Mouse (Mus musculus) thymus, postnatal 10 days (tissue): Measurements from ENCODE around the gene Pfdn2.
A peak's percentile ranks its signal among the peaks of the same experiment; 100 is the strongest.
"Not testable (repeated sequence)": the region's sequence is repeated elsewhere in the genome, so short reads cannot be mapped to it uniquely, and the experiment has no call there.

Experiments used
- DNase-seq, 2 experiments: peaks; one replicate each; pipeline ENCODE4 v3.0.0; 2021; ENCODE audit warnings: low spot score in 2 of 2

Gene Pfdn2

GRCm38 (mm10) chr1:171345225-171346094 lies at the start of gene Pfdn2, which contains the start of gene Nit1:
Gene Pfdn2, plus strand, starts transcription at chr1:171345670.
Gene Nit1, minus strand, starts transcription at chr1:171345646.
- peak; percentile 84 to 87 for DNase-seq

GRCm38 (mm10) chr1:171298226-171298625 lies 47.2 kb upstream of the Pfdn2 start:
- DNase-seq = no peak

- not testable (repeated sequence) for DNase-seq
Observed at GRCm38 (mm10) chr1:171306157-171306556, 39.3 kb upstream of the Pfdn2 start.

- no peak for DNase-seq
Observed at GRCm38 (mm10) chr1:171309321-171309720, 36.1 kb upstream of the Pfdn2 start.

DNA sequence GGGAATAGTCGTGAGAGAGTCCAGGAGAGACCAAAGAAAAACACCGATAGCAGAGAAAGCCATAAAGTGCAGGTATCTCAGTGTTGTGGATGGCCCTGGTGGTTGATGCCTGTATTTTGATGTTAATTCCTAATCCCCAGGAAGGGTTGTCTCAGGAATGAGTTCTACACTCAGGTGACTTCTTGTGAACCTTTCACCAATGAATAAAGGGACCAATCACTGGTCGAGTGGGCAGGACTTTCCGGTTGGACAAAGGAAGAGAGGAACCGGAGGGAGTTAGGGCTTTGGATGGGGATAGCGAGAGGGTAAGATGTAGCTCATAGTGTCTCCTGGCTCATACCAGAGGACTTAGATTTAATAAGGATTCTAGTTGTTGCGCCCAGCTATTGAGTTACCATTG lies 25.7 kb upstream of the Pfdn2 start:
- no peak for DNase-seq

DNA sequence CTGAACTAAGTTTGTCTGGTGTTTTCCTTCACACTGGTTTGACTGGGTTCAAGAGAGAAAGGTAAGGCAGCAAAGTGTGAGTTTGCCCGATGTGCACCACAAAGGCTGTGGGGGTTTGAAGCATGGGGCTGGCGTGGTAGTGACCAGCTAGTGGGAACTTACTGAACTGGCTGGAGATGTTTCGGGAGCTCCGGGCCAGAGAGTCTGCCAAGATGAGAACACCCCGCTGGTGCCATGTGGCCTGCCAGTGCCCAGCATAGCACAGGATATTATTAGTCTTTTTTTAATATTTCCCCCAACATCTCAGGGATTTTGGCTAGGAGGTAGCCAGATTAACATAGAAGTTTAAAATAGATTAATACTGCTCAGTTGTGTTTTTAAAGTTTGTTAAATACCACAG lies 25.3 kb upstream of the Pfdn2 start:
- no peak for DNase-seq

- peak in 1 of 2 experiments; percentile 41 for DNase-seq
Observed at GRCm38 (mm10) chr1:171321415-171321814, 24.1 kb upstream of the Pfdn2 start.

DNA sequence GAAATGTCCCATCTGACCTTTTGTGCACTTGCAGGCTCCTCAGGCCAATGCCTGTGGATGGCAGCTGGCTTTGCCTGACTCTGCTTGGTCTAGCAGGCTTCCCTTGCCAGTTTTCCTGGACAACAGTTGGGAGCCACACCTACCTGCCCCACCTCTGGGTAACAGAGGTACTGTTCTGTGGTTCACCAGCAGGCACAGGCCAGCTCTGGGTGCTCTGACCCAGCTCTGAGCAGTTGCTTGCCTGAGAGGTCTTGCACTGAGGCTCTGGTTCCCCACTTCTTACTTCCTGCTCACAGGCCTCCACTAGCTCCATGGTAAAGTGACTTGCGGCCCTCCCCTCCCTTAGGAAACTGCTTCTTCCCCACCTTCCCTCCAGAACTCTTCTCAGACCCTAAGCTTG lies 23.5 kb upstream of the Pfdn2 start:
- DNase-seq = no peak

DNA sequence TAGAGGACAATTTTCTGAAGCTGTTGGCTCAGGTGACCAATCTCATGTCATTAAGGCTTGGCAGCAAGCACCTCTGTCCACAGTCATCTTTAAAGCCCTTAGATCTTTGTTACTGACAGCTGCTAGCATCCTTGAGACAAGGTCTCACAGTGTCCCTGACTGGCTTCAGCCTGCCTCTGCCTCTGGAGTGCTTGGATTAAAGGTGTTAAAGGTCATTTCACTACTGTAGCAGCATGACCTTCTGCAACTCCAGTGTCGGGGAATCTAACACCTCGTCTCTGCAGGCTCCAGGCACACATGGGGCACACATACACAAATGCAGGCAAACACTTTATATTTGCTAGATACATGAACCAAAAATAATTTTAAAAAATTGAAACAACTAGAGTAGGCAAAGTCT lies 19.9 kb upstream of the Pfdn2 start:
- DNase-seq = no peak

DNA sequence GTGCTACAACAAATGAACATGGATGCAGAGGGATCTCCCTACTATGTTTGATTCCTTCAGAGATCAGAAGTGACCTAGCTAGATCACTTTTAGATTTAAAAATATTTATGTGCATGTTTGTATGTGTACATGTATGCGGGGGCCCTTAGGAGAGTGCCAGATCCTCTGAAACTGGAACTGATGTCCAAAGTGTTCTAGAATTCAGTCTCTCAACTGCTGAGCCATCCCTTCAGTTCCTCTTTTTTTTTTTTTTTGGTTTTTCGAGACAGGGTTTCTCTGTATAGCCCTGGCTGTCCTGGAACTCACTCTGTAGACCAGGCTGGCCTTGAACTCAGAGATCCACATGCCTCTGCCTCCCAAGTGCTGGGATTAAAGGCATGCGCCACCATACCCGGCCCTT lies 18.9 kb upstream of the Pfdn2 start:
- DNase-seq = not testable (repeated sequence)

DNA sequence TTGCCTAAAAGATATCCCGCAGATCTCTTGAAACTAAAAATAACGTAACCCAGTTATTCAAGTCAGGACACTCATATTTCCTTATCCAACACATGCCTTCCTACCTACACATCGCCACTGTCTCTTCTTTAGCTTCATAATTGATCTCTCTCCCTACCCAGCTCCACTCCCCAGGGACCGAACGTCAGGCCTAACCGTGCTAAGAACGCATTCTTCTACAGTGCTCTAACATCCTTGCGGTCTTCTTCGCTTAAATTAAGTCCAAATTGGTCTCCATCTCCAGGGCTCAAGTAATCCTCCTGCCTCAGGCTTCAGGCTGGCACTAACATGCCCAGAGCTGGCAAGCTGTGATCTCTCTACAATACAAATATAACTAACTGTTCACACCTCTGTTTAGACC lies 17.2 kb upstream of the Pfdn2 start:
- DNase-seq = no peak

- peak; percentile 86 to 92 for DNase-seq
Observed at GRCm38 (mm10) chr1:171328839-171329432, 16.5 kb upstream of the Pfdn2 start, which contains the start of gene Dedd. Gene Dedd, plus strand, starts transcription at chr1:171329145.

GRCm38 (mm10) chr1:171329433-171330215 lies 15.8 kb upstream of the Pfdn2 start:
- DNase-seq = peak; percentile 36 to 80

DNA sequence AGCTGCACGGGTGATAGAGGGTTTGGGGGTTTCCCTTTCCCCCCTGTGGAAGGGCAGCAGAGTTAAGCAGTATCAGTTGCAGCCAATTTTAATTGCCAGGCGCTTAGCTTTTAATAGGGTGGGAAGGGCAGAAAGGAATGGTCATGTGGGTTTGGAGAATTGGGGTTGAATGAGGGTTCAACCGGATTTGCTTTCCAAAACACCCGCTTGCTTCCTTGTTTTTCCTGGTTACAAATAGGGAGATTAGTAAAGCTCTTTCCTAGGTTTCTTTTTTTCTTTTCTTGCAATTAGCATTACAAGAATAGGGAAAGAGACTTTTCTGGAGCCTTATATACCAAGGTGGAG lies 15.3 kb upstream of the Pfdn2 start:
- no peak for DNase-seq

- no peak for DNase-seq
Observed at GRCm38 (mm10) chr1:171342262-171343207, 2.9 kb upstream of the Pfdn2 start.

- DNase-seq = no peak
Observed at GRCm38 (mm10) chr1:171343922-171344677, 1.4 kb upstream of the Pfdn2 start.

DNA sequence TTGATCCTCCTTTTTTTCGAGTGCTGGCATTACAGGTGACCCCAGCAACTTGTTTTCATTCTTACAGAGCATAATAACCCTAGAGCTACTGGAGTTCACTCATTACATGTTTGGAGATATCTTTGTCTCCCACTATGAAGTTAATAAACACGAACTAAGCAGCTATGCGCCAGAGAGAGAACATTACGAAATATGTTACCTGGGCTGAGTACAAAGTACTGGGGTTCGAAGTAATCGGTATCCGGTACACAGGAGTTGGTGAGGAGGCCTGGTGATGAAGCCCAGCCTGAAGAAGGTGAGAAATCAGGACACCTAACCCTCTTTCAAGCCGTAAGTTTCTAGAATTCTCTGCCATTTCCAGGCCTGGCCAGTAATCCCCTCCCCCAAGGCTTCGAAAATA lies 755 bp upstream of the Pfdn2 start:
- no peak for DNase-seq

- no peak for DNase-seq
Observed at GRCm38 (mm10) chr1:171346095-171346450, 603 bp downstream of the Pfdn2 start.

- DNase-seq = no peak
Observed at GRCm38 (mm10) chr1:171348665-171349064, 3.2 kb downstream of the Pfdn2 start.

DNA sequence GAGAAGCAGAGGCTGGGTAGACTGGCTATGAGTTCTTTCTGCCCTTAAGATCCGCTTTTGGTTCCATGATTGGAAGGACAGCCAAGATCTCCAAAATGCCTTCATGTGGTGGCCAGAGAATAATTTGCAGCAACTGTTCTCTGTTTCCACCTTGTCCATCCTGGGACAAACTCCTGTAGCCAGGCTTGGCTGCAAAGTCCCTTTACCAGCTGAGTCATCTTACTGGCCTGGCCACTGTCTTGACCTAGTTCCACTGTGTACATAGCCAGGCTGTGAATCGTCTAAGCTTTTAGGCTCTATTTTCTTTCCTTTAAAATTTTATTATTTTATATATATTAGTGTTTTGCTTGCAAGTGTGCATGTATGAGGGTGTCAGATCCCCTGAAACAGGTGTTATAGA lies 3.7 kb downstream of the Pfdn2 start:
- no peak for DNase-seq
